Mouse (Mus musculus) liver, adult (tissue): Measurements from ENCODE around the gene C1qtnf1.

ENCODE experiments used
- GATA4 ChIP-seq: IDR thresholded peaks from 2 replicates; pipeline ENCODE4 v1.6.1; 2014; ENCODE audit warnings: mild to moderate bottlenecking, low read length; ENCODE audit not compliant: insufficient replicate concordance

Gene C1qtnf1

GRCm38 (mm10) chr11:118443201-118443970 is 15.4 kb downstream of the C1qtnf1 start:
- TF ChIP-seq GATA4, result no peak

- no peak for TF ChIP-seq GATA4
These were observed 17.8 kb downstream of the C1qtnf1 start for GRCm38 (mm10) chr11:118445843-118446242.

- TF ChIP-seq GATA4, result no peak
These were observed 19.3 kb downstream of the C1qtnf1 start for GRCm38 (mm10) chr11:118447346-118447745.

- no peak for TF ChIP-seq GATA4
These were observed 20.4 kb downstream of the C1qtnf1 start for GRCm38 (mm10) chr11:118448385-118448784.

- no peak for TF ChIP-seq GATA4
These were observed 23.2 kb downstream of the C1qtnf1 start for GRCm38 (mm10) chr11:118451211-118451610.

- no peak for TF ChIP-seq GATA4
These were observed 25.0 kb downstream of the C1qtnf1 start for GRCm38 (mm10) chr11:118452955-118453354.

- TF ChIP-seq GATA4, result no peak
These were observed 26.1 kb downstream of the C1qtnf1 start for GRCm38 (mm10) chr11:118453886-118454671.

- TF ChIP-seq GATA4, result no peak
These were observed 27.8 kb downstream of the C1qtnf1 start for GRCm38 (mm10) chr11:118455788-118456187.

- TF ChIP-seq GATA4, result no peak
These were observed 28.9 kb downstream of the C1qtnf1 start for GRCm38 (mm10) chr11:118456937-118457336.

GRCm38 (mm10) chr11:118459051-118459450 is 31.0 kb downstream of the C1qtnf1 start:
- TF ChIP-seq GATA4, result no peak

GRCm38 (mm10) chr11:118459536-118459935 is 31.5 kb downstream of the C1qtnf1 start:
- TF ChIP-seq GATA4, result peak; percentile 23; the same call in 1 of the 2 replicates

- TF ChIP-seq GATA4, result no peak
These were observed 32.3 kb downstream of the C1qtnf1 start for GRCm38 (mm10) chr11:118460280-118460679.

GRCm38 (mm10) chr11:118467441-118468035 is 39.5 kb downstream of the C1qtnf1 start:
- no peak for TF ChIP-seq GATA4

GRCm38 (mm10) chr11:118469509-118470160 is 41.6 kb downstream of the C1qtnf1 start:
- TF ChIP-seq GATA4, result no peak
